ENCODE assay signal across 9 mouse cellular contexts in the genomic region with DNA sequence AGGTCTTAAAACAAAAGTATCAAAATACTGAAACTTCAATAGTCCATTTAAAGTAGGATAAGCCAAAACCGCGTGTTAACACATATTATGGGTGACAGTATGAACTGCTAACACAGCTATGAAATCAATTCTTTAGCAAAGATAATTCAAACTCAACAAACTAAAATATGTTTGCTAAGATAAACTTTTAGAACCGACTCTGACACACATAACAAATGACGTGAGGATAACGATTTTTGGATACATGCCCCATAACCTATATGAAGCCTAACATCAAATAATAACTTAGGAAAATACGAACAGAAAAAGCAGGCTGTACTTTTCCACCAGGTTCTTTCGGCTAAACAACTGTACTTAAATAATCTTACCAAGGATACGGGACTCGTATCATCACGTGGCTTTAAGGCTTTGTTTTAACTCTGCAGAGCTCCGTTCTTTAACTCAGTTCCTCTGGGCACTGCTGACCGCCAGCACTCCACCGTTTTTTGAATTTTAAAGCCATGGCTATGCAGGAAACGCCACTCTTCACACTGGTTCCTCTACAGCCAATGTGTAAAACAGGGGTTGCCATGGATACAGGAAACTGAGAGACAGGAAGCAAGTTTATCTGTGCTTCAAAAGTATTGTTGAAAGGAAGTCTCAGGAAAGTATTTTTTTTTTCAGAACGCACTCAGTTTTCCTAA.
A peak's percentile ranks its signal among the peaks of the same experiment; 100 is the strongest.
DNase-seq lines count a peak whose midpoint lies in the region; ATAC-seq and TF ChIP-seq lines count a peak whose summit lies in the region.
"Had no signal": no experiment of that assay in that cellular context is flagged by ENCODE, and none has a peak within 500 bp of the region (broad histone marks: within the 10 kb centered on the region; RNA-seq: fewer than 3 reads in every experiment).

No protein-coding gene starts in this region.

- no peak overlapping the region for H3K9ac ChIP-seq in hindbrain, postnatal 0 days (replicated peaks; ENCODE audit: low read length)
- H3K9ac ChIP-seq in hindbrain, embryonic 12.5 days = no peak overlapping the region
- no peak overlapping the region for H3K9ac ChIP-seq in midbrain, embryonic 14.5 days (replicated peaks; ENCODE audit: low read length)

- H3K4me2 ChIP-seq in hindbrain, postnatal 0 days (ENCODE audit: low read depth, low read length) = peak overlapping the region; percentile 22
- H3K4me2 ChIP-seq in hindbrain, embryonic 12.5 days (replicated peaks) = no peak overlapping the region
- H3K4me2 ChIP-seq in midbrain, embryonic 14.5 days (ENCODE audit: low read length) = 0 out of 2 replicates have a peak overlapping the region, but pooled peaks have one; percentile 1

- ATAC-seq in hindbrain, postnatal 0 days = 0 out of 2 replicates have a peak, but pooled peaks have one; percentile 40
- no peak for ATAC-seq in hindbrain, embryonic 12.5 days (ENCODE audit: low FRiP score)
- ATAC-seq in midbrain, embryonic 14.5 days (ENCODE audit: low FRiP score, low TSS enrichment) = no peak

- no peak overlapping the region for H3K27ac ChIP-seq in hindbrain, postnatal 0 days
- no peak overlapping the region for H3K27ac ChIP-seq in hindbrain, embryonic 12.5 days
- H3K27ac ChIP-seq in heart, embryonic 10.5 days = 0 out of 2 replicates have a peak overlapping the region, but pooled peaks have one; percentile 47
- H3K27ac ChIP-seq in midbrain, embryonic 14.5 days (replicated peaks; ENCODE audit: low read depth, low read length) = no peak overlapping the region

- H3K4me3 ChIP-seq in hindbrain, postnatal 0 days (ENCODE audit: low read length) = peak overlapping the region; percentile 16; the same call in 1 of the 2 replicates
- H3K4me3 ChIP-seq in hindbrain, embryonic 12.5 days = no peak overlapping the region
- H3K4me3 ChIP-seq in heart, embryonic 10.5 days = peak overlapping the region; percentile 31
- no peak overlapping the region for H3K4me3 ChIP-seq in midbrain, embryonic 14.5 days (replicated peaks; ENCODE audit: low read depth, low read length)
- H3K4me3 ChIP-seq: myocyte had no signal

- no peaks in the 10 kb centered on the region for H3K4me1 ChIP-seq in hindbrain, postnatal 0 days (ENCODE audit: insufficient read depth, low read length)
- H3K4me1 ChIP-seq in hindbrain, embryonic 12.5 days = no peaks in the 10 kb centered on the region
- no peaks in the 10 kb centered on the region for H3K4me1 ChIP-seq in heart, embryonic 10.5 days
- H3K4me1 ChIP-seq in midbrain, embryonic 14.5 days (ENCODE audit: control insufficient read depth, insufficient read depth, low read length) = no peaks in the 10 kb centered on the region

- peak; percentile 49 for DNase-seq in hindbrain, postnatal 0 days (ENCODE audit: low spot score)
- peak; percentile 24 to 45 for DNase-seq in adrenal gland, postnatal 36 days
- DNase-seq in heart, embryonic 10.5 days (ENCODE audit: low spot score) = peak; percentile 79
- DNase-seq in kidney, postnatal 25 days = peak; percentile 54 to 72
- DNase-seq in midbrain, embryonic 14.5 days = peak; percentile 69
- no peak for DNase-seq in urinary bladder, postnatal 10 days (ENCODE audit: low spot score)
- DNase-seq in right cerebral cortex, postnatal 25 days = no peak

- H3K36me3 ChIP-seq in hindbrain, postnatal 0 days (ENCODE audit: insufficient read depth, low read length) = no peaks in the 10 kb centered on the region; the same call in 1 of the 2 replicates
- no peaks in the 10 kb centered on the region for H3K36me3 ChIP-seq in hindbrain, embryonic 12.5 days
- H3K36me3 ChIP-seq in heart, embryonic 10.5 days = peaks cover 14% of the 10 kb centered on the region; the same call in 1 of the 2 replicates
- H3K36me3 ChIP-seq in midbrain, embryonic 14.5 days (ENCODE audit: control insufficient read depth, insufficient read depth, low read length) = no peaks in the 10 kb centered on the region

- H3K9me3 ChIP-seq in hindbrain, postnatal 0 days (ENCODE audit: low read length) = no peaks in the 10 kb centered on the region
- no peaks in the 10 kb centered on the region for H3K9me3 ChIP-seq in hindbrain, embryonic 12.5 days (replicated peaks)
- H3K9me3 ChIP-seq in heart, embryonic 10.5 days = no peaks in the 10 kb centered on the region
- no peaks in the 10 kb centered on the region for H3K9me3 ChIP-seq in midbrain, embryonic 14.5 days (ENCODE audit: control insufficient read depth, low read length)

- 63% methylated on average over 15 of the region's 15 CpGs for WGBS in hindbrain, postnatal 0 days
- 76% methylated on average over 15 of the region's 15 CpGs for WGBS in hindbrain, embryonic 12.5 days
- WGBS in heart, embryonic 10.5 days = 67% methylated on average over 15 of the region's 15 CpGs
- WGBS in midbrain, embryonic 14.5 days = 68% methylated on average over 15 of the region's 15 CpGs

- H3K27me3 ChIP-seq in hindbrain, postnatal 0 days (ENCODE audit: insufficient read depth, low read length) = no peaks in the 10 kb centered on the region
- H3K27me3 ChIP-seq in hindbrain, embryonic 12.5 days = no peaks in the 10 kb centered on the region
- no peaks in the 10 kb centered on the region for H3K27me3 ChIP-seq in heart, embryonic 10.5 days (ENCODE audit: insufficient read depth, poor library complexity, severe bottlenecking)
- H3K27me3 ChIP-seq in midbrain, embryonic 14.5 days (ENCODE audit: control insufficient read depth, insufficient read depth, low read length) = no peaks in the 10 kb centered on the region

- no peak for TF ChIP-seq CTCF in hindbrain, postnatal 0 days (IDR thresholded peaks at IDR 0.05; ENCODE audit: low read depth)

Comparison
In these comparisons a context has a peak if more than half of its experiments do, and no peak if none do; other contexts are left out.
1. H3K4me3 ChIP-seq: peak in hindbrain, postnatal 0 days (single experiment) and heart, embryonic 10.5 days (single experiment); none in hindbrain, embryonic 12.5 days (single experiment) and midbrain, embryonic 14.5 days (single experiment).
2. DNase-seq: peak in hindbrain, postnatal 0 days (single experiment), adrenal gland, postnatal 36 days (2 of 2), heart, embryonic 10.5 days (single experiment), kidney, postnatal 25 days (2 of 2) and midbrain, embryonic 14.5 days (single experiment); none in urinary bladder, postnatal 10 days (single experiment) and right cerebral cortex, postnatal 25 days (single experiment).